25 mouse cellular contexts compared by ENCODE assay signal in genomic region chr2:151758806-151759353, GRCm38 (mm10). TPM values are rescaled to one million over a fixed set of nuclear protein-coding genes. Genes with fewer than 3 reads are reported as not detected.
DNase-seq lines count a peak whose midpoint lies in the region; ATAC-seq and TF ChIP-seq lines count a peak whose summit lies in the region.
"Had no signal": no experiment of that assay in that cellular context is flagged by ENCODE, and none has a peak within 500 bp of the region (broad histone marks: within the 10 kb centered on the region; RNA-seq: fewer than 3 reads in every experiment).

No protein-coding gene starts in this region.

- H3K27ac ChIP-seq in lung, embryonic 14.5 days (ENCODE audit: low read depth): no peak overlapping the region
- H3K27ac ChIP-seq: forebrain, embryonic 10.5 days; forebrain, embryonic 13.5 days; gastrocnemius, adult 2 months; heart, embryonic 13.5 days; hindbrain, embryonic 14.5 days; hindbrain, postnatal 0 days had no signal

- no peak for TF ChIP-seq CTCF in lung, embryonic 14.5 days (IDR thresholded peaks at IDR 0.05; ENCODE audit: low read depth)
- TF ChIP-seq CTCF in lung, adult 2 months (IDR thresholded peaks at IDR 0.05; ENCODE audit: insufficient read depth, low read length): no peak

- H3K4me2 ChIP-seq in lung, embryonic 14.5 days: no peak overlapping the region
- H3K4me2 ChIP-seq: forebrain, embryonic 13.5 days; heart, embryonic 13.5 days; hindbrain, embryonic 14.5 days had no signal

- no peak overlapping the region for H3K4me3 ChIP-seq in lung, embryonic 14.5 days (ENCODE audit: low read depth, low read length)
- H3K4me3 ChIP-seq in lung, adult 2 months (replicated peaks; ENCODE audit: extremely low read depth, low read depth, low read length): no peak overlapping the region
- H3K4me3 ChIP-seq: forebrain, embryonic 10.5 days; forebrain, embryonic 13.5 days; gastrocnemius, adult 2 months; heart, embryonic 13.5 days had no signal

- TF ChIP-seq POLR2A in lung, adult 2 months (IDR thresholded peaks at IDR 0.05; ENCODE audit: borderline replicate concordance, extremely low read depth, low read depth, low read length): no peak

- no peak overlapping the region for H3K9ac ChIP-seq in lung, embryonic 14.5 days
- H3K9ac ChIP-seq: forebrain, embryonic 13.5 days; heart, embryonic 13.5 days; hindbrain, embryonic 14.5 days had no signal

- no peak for ATAC-seq in lung, embryonic 14.5 days (ENCODE audit: insufficient read depth)
- ATAC-seq: activated CD4-positive, CD25-positive, alpha-beta regulatory T cell, adult 4 months; forebrain, embryonic 13.5 days; forebrain, embryonic 16.5 days; hindbrain, postnatal 0 days had no signal

- no peaks in the 10 kb centered on the region for H3K4me1 ChIP-seq in lung, embryonic 14.5 days (ENCODE audit: insufficient read depth)
- no peaks in the 10 kb centered on the region for H3K4me1 ChIP-seq in lung, adult 2 months (ENCODE audit: control insufficient read depth, insufficient read depth, low read length)
- H3K4me1 ChIP-seq: forebrain, embryonic 13.5 days; heart, embryonic 13.5 days had no signal

- DNase-seq in embryo, embryonic 10 days (ENCODE audit: low spot score): peak; percentile 44
- DNase-seq in embryo, embryonic 9.5 days (ENCODE audit: extremely low spot score): no peak
- peak; percentile 14 for DNase-seq in lung, embryonic 14.5 days
- no peak for DNase-seq in lung, adult 18-20 months
- peak; percentile 16 for DNase-seq in lung, postnatal 10 days
- DNase-seq in lung, adult 2 months: no peak
- no peak for DNase-seq in yolk sac, embryonic 10.5 days (ENCODE audit: low spot score)
- no peak for DNase-seq in layer of hippocampus, postnatal 10 days (ENCODE audit: low spot score in 2 of 2)
- DNase-seq: adrenal gland, adult 8-10 months; adrenal gland, postnatal 25 days; cerebellum, adult 11-12 months; cerebellum, adult 8-10 months; cerebellum, postnatal 10 days; cerebellum, postnatal 36 days; gastrocnemius, adult 2 months; gastrocnemius, postnatal 14 days; heart, postnatal 14 days; heart, postnatal 4 days had no signal

- H3K9me3 ChIP-seq in lung, embryonic 14.5 days (ENCODE audit: low read depth, low read length): no peaks in the 10 kb centered on the region
- H3K9me3 ChIP-seq: forebrain, embryonic 10.5 days; forebrain, embryonic 13.5 days; heart, embryonic 13.5 days had no signal

- no peaks in the 10 kb centered on the region for H3K27me3 ChIP-seq in lung, embryonic 14.5 days (ENCODE audit: insufficient read depth, low read length)
- H3K27me3 ChIP-seq: forebrain, embryonic 13.5 days; heart, embryonic 13.5 days had no signal

- 11% methylated on average over 1 of the region's 1 CpGs for WGBS in lung, embryonic 14.5 days
- WGBS in lung, adult 2 months: 31% methylated on average over 1 of the region's 1 CpGs

- H3K36me3 ChIP-seq in lung, embryonic 14.5 days (ENCODE audit: insufficient read depth): no peaks in the 10 kb centered on the region
- H3K36me3 ChIP-seq: forebrain, embryonic 10.5 days; heart, embryonic 13.5 days had no signal

RNA-seq across cellular contexts. Expression of gene Psmf1, which starts 14.9 kb away (rescaled TPM):
- polyA plus RNA-seq in lung, embryonic 14.5 days (2014; fragmentation: Nextera tagmentation; extraction: Ambion mirVana): 41.3 and 42.1 TPM in 2 replicates
- polyA plus RNA-seq in lung, adult 2 months (2012; rRNA removed): 31.0 and 41.1 TPM in 2 replicates
- total RNA-seq in layer of hippocampus, postnatal 10 days (2021): 10 to 100 TPM; 40.6 to 47.2 TPM

RNA-seq across cellular contexts. Expression of gene Tmem74b, which starts 57.1 kb away (rescaled TPM):
- polyA plus RNA-seq in lung, embryonic 14.5 days (2014; fragmentation: Nextera tagmentation; extraction: Ambion mirVana): 1.5 and 1.9 TPM in 2 replicates
- polyA plus RNA-seq in lung, adult 2 months (2012; rRNA removed): 0.29 and 0.32 TPM in 2 replicates
- 10 to 100 TPM; 10.3 to 11.5 TPM for total RNA-seq in layer of hippocampus, postnatal 10 days (2021)
- polyA plus RNA-seq: activated CD4-positive, CD25-positive, alpha-beta regulatory T cell, adult 4 months had no signal

Comparison
In these comparisons a context has a peak if more than half of its experiments do, and no peak if none do; other contexts are left out.
1. DNase-seq: peak in embryo, embryonic 10 days (single experiment), lung, embryonic 14.5 days (single experiment) and lung, postnatal 10 days (single experiment); none in embryo, embryonic 9.5 days (single experiment), lung, adult 18-20 months (0 of 2), lung, adult 2 months (single experiment), yolk sac, embryonic 10.5 days (single experiment) and layer of hippocampus, postnatal 10 days (0 of 2).